Mouse (Mus musculus) effector memory CD4-positive, alpha-beta T cell, adult 5 months (primary cell): ENCODE measurements around the gene Gm17175. TPM values are rescaled to one million over a fixed set of nuclear protein-coding genes. Genes with fewer than 3 reads are reported as not detected.

Experiments
- polyA plus RNA-seq: library from polyadenylated mRNA; unstranded; fragments of 100-300 nt; shearing (Covaris generic); gene quantifications from one replicate; pipeline ENCODE4 v1.2.1, GENCODE M21; 2017

Gene Gm17175
- not detected for polyA plus RNA-seq

GRCm38 (mm10) chr14:51573963-51574362, at the start of gene Gm17175:
Gene Gm17175, minus strand, starts transcription at chr14:51574063.

GRCm38 (mm10) chr14:51611210-51611609, 37.3 kb upstream of the Gm17175 start, which contains the start of gene Gm17078:
Gene Gm17078, minus strand, starts transcription at chr14:51611310.

GRCm38 (mm10) chr14:51592039-51592438, 18.2 kb upstream of the Gm17175 start, which contains the start of gene Gm17174:
Gene Gm17174, minus strand, starts transcription at chr14:51592139.

GRCm38 (mm10) chr14:51552490-51552889, 21.4 kb downstream of the Gm17175 start, which contains the start of gene Gm5622:
Gene Gm5622, plus strand, starts transcription at chr14:51552790.

Other genes with a start within 250 kb of the Gm17175 start
- gene Gm7247, start 212.3 kb downstream of the Gm17175 start, polyA plus RNA-seq = not detected
- gene Vmn2r88, start 163.2 kb downstream of the Gm17175 start, polyA plus RNA-seq = not detected
- gene Vmn2r89, start 122.2 kb downstream of the Gm17175 start, polyA plus RNA-seq = 0.17 TPM
- not detected for gene Gm5622, start 21.3 kb downstream of the Gm17175 start, polyA plus RNA-seq
- not detected for gene Gm17174, start 18.1 kb upstream of the Gm17175 start, polyA plus RNA-seq
- not detected for gene Gm17078, start 37.2 kb upstream of the Gm17175 start, polyA plus RNA-seq
- not detected for gene Gm4181, start 61.6 kb upstream of the Gm17175 start, polyA plus RNA-seq
- gene Gm17079, start 121.4 kb upstream of the Gm17175 start, polyA plus RNA-seq = not detected
- gene Gm5800, start 143.1 kb upstream of the Gm17175 start, polyA plus RNA-seq = not detected
- not detected for gene Ang4, start 199.5 kb upstream of the Gm17175 start, polyA plus RNA-seq
- not detected for gene AY358078, start 226.0 kb upstream of the Gm17175 start, polyA plus RNA-seq